Mouse (Mus musculus) macrophage (primary cell): ENCODE measurements around the gene Rtn4rl1. TPM values are rescaled to one million over a fixed set of nuclear protein-coding genes. Genes with fewer than 3 reads are reported as not detected.

ENCODE experiments used
- H3K27ac ChIP-seq: fragments of 350-480 bp; formaldehyde crosslinking; 2 replicates; pipeline ENCODE4 v1.9.0; 2021
- H3K36me3 ChIP-seq: fragments of 350-480 bp; formaldehyde crosslinking; 2 replicates; pipeline ENCODE4 v1.9.0; 2021; ENCODE audit errors: inconsistent target
- H3K4me3 ChIP-seq: fragments of 350-480 bp; formaldehyde crosslinking; 2 replicates; pipeline ENCODE4 v1.9.0; 2021; ENCODE audit errors: inconsistent target
- H3K79me2 ChIP-seq: fragments of 350-480 bp; formaldehyde crosslinking; 2 replicates; pipeline ENCODE4 v1.9.0; 2021; ENCODE audit errors: inconsistent target
- WGBS: methylation state at CpG from one replicate; pipeline ENCODE4 v1.1.7; 2026; ENCODE audit warnings: inconsistent platforms; ENCODE audit not compliant: missing documents; 5-methylcytosine and 5-hydroxymethylcytosine counted together
- polyA plus RNA-seq: library from polyadenylated mRNA; stranded (reverse); fragments of 250-400 nt; gene quantifications from 3 replicates; pipeline ENCODE4 v1.2.4, GENCODE M21; 2018; ENCODE audit warnings: inconsistent platforms

Rtn4rl1 gene
- polyA plus RNA-seq, 1 experiment from 2014 or later: 0.72 TPM

GRCm38 (mm10) chr11:75159564-75159963, 34.0 kb upstream of the Rtn4rl1 start:
- WGBS: 75% methylated on average over 2 of the region's 2 CpGs
- H3K4me3 ChIP-seq: no peak overlapping the region
- no peak overlapping the region for H3K27ac ChIP-seq
- peaks cover 18% of the 10 kb centered on the region; the same call in 1 of the 2 replicates for H3K36me3 ChIP-seq
- H3K79me2 ChIP-seq: no peaks in the 10 kb centered on the region

- WGBS: 94% methylated on average over 7 of the region's 7 CpGs
- H3K36me3 ChIP-seq: peaks cover 18% of the 10 kb centered on the region; the same call in 1 of the 2 replicates
- H3K4me3 ChIP-seq: no peak overlapping the region
- H3K27ac ChIP-seq: no peak overlapping the region
- no peaks in the 10 kb centered on the region for H3K79me2 ChIP-seq
Measured at GRCm38 (mm10) chr11:75160954-75161353, 32.6 kb upstream of the Rtn4rl1 start.

- no peaks in the 10 kb centered on the region for H3K79me2 ChIP-seq
- no peak overlapping the region for H3K27ac ChIP-seq
- no peak overlapping the region for H3K4me3 ChIP-seq
- peaks cover 18% of the 10 kb centered on the region; the same call in 1 of the 2 replicates for H3K36me3 ChIP-seq
- WGBS: 85% methylated on average over 3 of the region's 4 CpGs
Measured at GRCm38 (mm10) chr11:75161417-75162008, 32.1 kb upstream of the Rtn4rl1 start.

- H3K27ac ChIP-seq: no peak overlapping the region
- peaks cover 18% of the 10 kb centered on the region; the same call in 1 of the 2 replicates for H3K36me3 ChIP-seq
- 98% methylated on average over 12 of the region's 12 CpGs for WGBS
- no peak overlapping the region for H3K4me3 ChIP-seq
- no peaks in the 10 kb centered on the region for H3K79me2 ChIP-seq
Measured at GRCm38 (mm10) chr11:75162591-75163080, 30.9 kb upstream of the Rtn4rl1 start.

GRCm38 (mm10) chr11:75163379-75163778, 30.2 kb upstream of the Rtn4rl1 start:
- Histone ChIP-seq H3K79me2 (no peaks in the 10 kb centered on the region), H3K36me3 (peaks cover 18% of the 10 kb centered on the region; the same call in 1 of the 2 replicates), H3K4me3 (no peak overlapping the region), H3K27ac (no peak overlapping the region)
- 96% methylated on average over 6 of the region's 6 CpGs for WGBS

- H3K36me3 ChIP-seq: peaks cover 18% of the 10 kb centered on the region; the same call in 1 of the 2 replicates
- no peaks in the 10 kb centered on the region for H3K79me2 ChIP-seq
- H3K27ac ChIP-seq: no peak overlapping the region
Measured at GRCm38 (mm10) chr11:75164051-75164450, 29.5 kb upstream of the Rtn4rl1 start.

GRCm38 (mm10) chr11:75164750-75165149, 28.8 kb upstream of the Rtn4rl1 start:
- 6% methylated on average over 15 of the region's 15 CpGs for WGBS
- H3K27ac ChIP-seq: no peak overlapping the region
- H3K4me3 ChIP-seq: no peak overlapping the region
- no peaks in the 10 kb centered on the region for H3K79me2 ChIP-seq
- peaks cover 18% of the 10 kb centered on the region; the same call in 1 of the 2 replicates for H3K36me3 ChIP-seq

More at GRCm38 (mm10) chr11:75164051-75164450, 29.5 kb upstream of the Rtn4rl1 start:
- H3K4me3 ChIP-seq: no peak overlapping the region
- 89% methylated on average over 2 of the region's 2 CpGs for WGBS

GRCm38 (mm10) chr11:75165441-75166192, 28.0 kb upstream of the Rtn4rl1 start:
- no peaks in the 10 kb centered on the region for H3K79me2 ChIP-seq
- 7% methylated on average over 53 of the region's 54 CpGs for WGBS
- no peak overlapping the region for H3K27ac ChIP-seq
- no peak overlapping the region for H3K4me3 ChIP-seq
- H3K36me3 ChIP-seq: peaks cover 18% of the 10 kb centered on the region; the same call in 1 of the 2 replicates

- H3K79me2 ChIP-seq: no peaks in the 10 kb centered on the region
- 17% methylated on average over 54 of the region's 55 CpGs for WGBS
- H3K27ac ChIP-seq: no peak overlapping the region
- peaks cover 13% of the 10 kb centered on the region; the same call in 1 of the 2 replicates for H3K36me3 ChIP-seq
- H3K4me3 ChIP-seq: no peak overlapping the region
Measured at GRCm38 (mm10) chr11:75166193-75166842, 27.3 kb upstream of the Rtn4rl1 start.

- WGBS: 9% methylated on average over 68 of the region's 68 CpGs
- H3K27ac ChIP-seq: no peak overlapping the region
- H3K36me3 ChIP-seq: peaks cover 9% of the 10 kb centered on the region; the same call in 1 of the 2 replicates
- H3K4me3 ChIP-seq: no peak overlapping the region
- H3K79me2 ChIP-seq: no peaks in the 10 kb centered on the region
Measured at GRCm38 (mm10) chr11:75166861-75167642, 26.5 kb upstream of the Rtn4rl1 start.

- Histone ChIP-seq H3K36me3 (0 out of 2 replicates have a peak, but pooled peaks cover 6% of the 10 kb centered on the region), H3K79me2 (no peaks in the 10 kb centered on the region), H3K4me3 (no peak overlapping the region), H3K27ac (no peak overlapping the region)
- 16% methylated on average over 54 of the region's 63 CpGs for WGBS
Measured at GRCm38 (mm10) chr11:75167643-75168589, 25.7 kb upstream of the Rtn4rl1 start.

GRCm38 (mm10) chr11:75168590-75169361, 24.8 kb upstream of the Rtn4rl1 start:
- H3K27ac ChIP-seq: no peak overlapping the region
- no peak overlapping the region for H3K4me3 ChIP-seq
- no peaks in the 10 kb centered on the region for H3K79me2 ChIP-seq
- no peaks in the 10 kb centered on the region for H3K36me3 ChIP-seq
- 1% methylated on average over 79 of the region's 83 CpGs for WGBS
